ENCODE assay signal across 9 mouse cellular contexts in genomic region chr7:87110312-87110984, GRCm38 (mm10).
DNase-seq lines count a peak whose midpoint lies in the region; ATAC-seq lines count a peak whose summit lies in the region.
"Had no signal": no experiment of that assay in that cellular context is flagged by ENCODE, and none has a peak within 500 bp of the region (broad histone marks: within the 10 kb centered on the region; RNA-seq: fewer than 3 reads in every experiment).

No protein-coding gene starts in this region.

- no peak overlapping the region; the same call in 1 of the 2 replicates for H3K9ac ChIP-seq in hindbrain, embryonic 12.5 days

- no peaks in the 10 kb centered on the region for H3K36me3 ChIP-seq in hindbrain, embryonic 12.5 days
- H3K36me3 ChIP-seq: G1E had no signal

- 37% methylated on average over 3 of the region's 3 CpGs for WGBS in hindbrain, embryonic 12.5 days

- peak overlapping the region; percentile 43 for H3K4me2 ChIP-seq in hindbrain, embryonic 12.5 days (replicated peaks)

- peak overlapping the region; percentile 12 for H3K4me3 ChIP-seq in hindbrain, embryonic 12.5 days

- peak; percentile 40 for DNase-seq in cerebellum, adult 9-10 months
- no peak for DNase-seq in cerebellum, adult 18-20 months
- peak; percentile 2 for DNase-seq in right cerebral cortex, adult 18-20 months
- DNase-seq in right cerebral cortex, postnatal 36 days (ENCODE audit: low spot score in 2 of 2), result no peak
- peak; percentile 15 for DNase-seq in lung, postnatal 25 days (ENCODE audit: low spot score)
- no peak for DNase-seq in spleen, postnatal 10 days (ENCODE audit: low spot score in 2 of 2)

- H3K27me3 ChIP-seq in hindbrain, embryonic 12.5 days, result no peaks in the 10 kb centered on the region

- H3K4me1 ChIP-seq in hindbrain, embryonic 12.5 days, result peaks cover 3% of the 10 kb centered on the region; the same call in 1 of the 2 replicates

- ATAC-seq in hindbrain, embryonic 12.5 days (ENCODE audit: low FRiP score), result peak; percentile 84
- ATAC-seq in inflammation-experienced regulatory T-cells, adult 6 months, result no peak

- 0 out of 2 replicates have a peak overlapping the region, but pooled peaks have one; percentile 17 for H3K27ac ChIP-seq in hindbrain, embryonic 12.5 days

- no peaks in the 10 kb centered on the region for H3K9me3 ChIP-seq in hindbrain, embryonic 12.5 days (replicated peaks)
- H3K9me3 ChIP-seq: G1E had no signal

Comparison
In these comparisons a context has a peak if more than half of its experiments do, and no peak if none do; other contexts are left out.
1. DNase-seq: peak in cerebellum, adult 9-10 months (single experiment), right cerebral cortex, adult 18-20 months (single experiment) and lung, postnatal 25 days (single experiment); none in cerebellum, adult 18-20 months (0 of 2), right cerebral cortex, postnatal 36 days (0 of 2) and spleen, postnatal 10 days (0 of 2).